Mouse (Mus musculus) heart, embryonic 15.5 days (tissue): ENCODE results near the gene Nmd3. TPM values are rescaled to one million over a fixed set of nuclear protein-coding genes. Genes with fewer than 3 reads are reported as not detected.

Source experiments
- ATAC-seq: fragments of 200-750 bp; cut with Nextera tagmentation; replicated peaks from 2 replicates; pipeline ENCODE4 v1.8.0; 2017; ENCODE audit warnings: low read depth, moderate TSS enrichment; ENCODE audit not compliant: insufficient number of reproducible peaks, insufficient read depth, low FRiP score
- H3K27ac ChIP-seq: fragments of 300-500 bp; sonication (generic); 2 replicates; pipeline ENCODE4 v1.5.1; 2015; ENCODE audit warnings: mild to moderate bottlenecking, inconsistent platforms
- H3K27me3 ChIP-seq: fragments of 300-500 bp; sonication (generic); 2 replicates; pipeline ENCODE4 v1.6.1; 2015; ENCODE audit warnings: inconsistent platforms
- H3K36me3 ChIP-seq: fragments of 300-500 bp; sonication (generic); 2 replicates; pipeline ENCODE4 v1.6.1; 2015; ENCODE audit warnings: mild to moderate bottlenecking, inconsistent platforms
- H3K4me1 ChIP-seq: fragments of 300-500 bp; sonication (generic); replicated peaks from 2 replicates; pipeline ENCODE4 v1.6.1; 2015; ENCODE audit warnings: inconsistent platforms
- H3K4me2 ChIP-seq: fragments of 300-500 bp; sonication (generic); 2 replicates; pipeline ENCODE4 v1.6.1; 2015; ENCODE audit warnings: inconsistent platforms, mild to moderate bottlenecking, moderate library complexity
- H3K4me3 ChIP-seq: fragments of 300-500 bp; sonication (generic); 2 replicates; pipeline ENCODE4 v1.5.1; 2015; ENCODE audit warnings: mild to moderate bottlenecking, inconsistent platforms
- H3K9ac ChIP-seq: fragments of 300-500 bp; sonication (generic); 2 replicates; pipeline ENCODE4 v1.6.1; 2015; ENCODE audit warnings: mild to moderate bottlenecking, inconsistent platforms
- H3K9me3 ChIP-seq: fragments of 300-500 bp; sonication (generic); replicated peaks from 2 replicates; pipeline ENCODE4 v1.6.1; 2016; ENCODE audit warnings: inconsistent platforms
- WGBS: fragments of 180-500 bp; shearing (Covaris S2); methylation state at CpG from one replicate; pipeline ENCODE4 v1.1.7; 2015; ENCODE audit warnings: mixed read lengths; 5-methylcytosine and 5-hydroxymethylcytosine counted together
- polyA plus RNA-seq: library from polyadenylated mRNA; unstranded; fragments of >200 nt; fragmentation: Nextera tagmentation; extraction: Ambion mirVana; gene quantifications from 2 replicates; pipeline ENCODE4 v1.2.1, GENCODE M21; 2015

Gene Nmd3
- polyA plus RNA-seq, 1 experiment from 2014 or later, result 89.7 TPM

DNA sequence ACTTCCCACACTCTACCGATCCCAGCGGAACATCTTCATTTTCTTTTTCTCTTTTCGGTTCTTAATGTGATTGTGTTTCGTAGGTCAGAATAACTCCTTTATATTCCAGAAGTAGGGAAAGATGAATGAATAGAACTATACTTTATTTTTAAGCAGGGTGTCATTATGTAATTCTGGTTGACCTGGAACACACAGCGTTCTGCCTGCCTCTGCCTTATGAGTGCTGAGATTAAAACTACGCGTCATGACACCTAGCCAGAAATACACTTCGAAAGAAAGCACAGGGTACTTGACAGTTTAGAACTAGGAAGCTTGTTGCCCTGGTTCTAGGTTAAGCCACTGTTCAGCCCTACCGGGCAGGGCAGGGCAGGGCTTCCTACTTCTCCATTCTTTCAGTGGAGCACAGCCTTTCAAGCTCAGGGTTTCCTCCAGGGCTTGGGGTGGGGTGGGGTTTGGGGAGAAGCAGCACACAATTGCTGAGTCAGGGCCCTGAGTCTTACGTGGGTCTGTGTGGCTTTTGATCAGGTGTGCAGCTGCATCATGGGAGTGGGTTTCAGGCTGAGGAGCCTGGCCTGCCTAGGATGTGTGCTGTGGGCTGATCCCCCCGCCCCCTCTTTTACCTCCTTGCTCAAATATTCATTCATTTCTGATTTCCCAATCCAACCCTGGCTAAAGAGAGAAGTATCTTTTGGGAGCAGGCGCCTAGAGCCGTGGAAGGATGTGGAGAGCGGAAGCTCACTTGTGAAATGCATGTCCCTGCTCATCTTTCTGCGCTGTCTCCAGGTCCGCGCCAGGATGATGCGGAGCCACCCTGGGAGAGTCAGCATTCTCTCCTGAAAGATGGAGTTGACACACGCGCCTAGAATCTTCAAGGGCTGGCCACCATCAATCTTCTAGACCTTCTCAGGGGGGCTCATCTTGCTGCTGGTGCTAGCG lies 42.1 kb downstream of the Nmd3 start:
- Histone ChIP-seq H3K36me3 (no peaks in the 10 kb centered on the region; the same call in none of the 2 replicates), H3K4me2 (no peak overlapping the region)

DNA sequence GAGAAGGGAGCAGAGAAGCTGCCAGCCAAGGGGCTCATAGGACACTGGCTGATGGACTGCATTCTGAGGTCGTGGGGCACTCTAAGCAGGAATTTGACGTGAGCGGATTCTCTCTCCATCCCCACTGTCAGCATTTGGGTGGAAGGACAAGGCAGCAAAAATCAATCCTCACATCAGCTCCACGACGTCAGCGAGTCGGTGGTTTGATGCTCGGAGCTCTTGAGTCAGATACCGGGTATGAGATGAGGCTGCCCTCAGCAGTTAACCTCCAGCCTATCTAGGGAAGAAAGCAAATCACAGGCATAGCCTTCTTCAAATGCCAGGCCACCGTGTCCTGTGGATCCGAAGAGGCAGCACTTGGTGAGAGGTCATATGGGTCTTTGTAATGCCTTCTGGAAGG lies 43.4 kb downstream of the Nmd3 start:
- H3K36me3 ChIP-seq, result no peaks in the 10 kb centered on the region; the same call in none of the 2 replicates
- H3K4me2 ChIP-seq, result no peak overlapping the region
- no peaks in the 10 kb centered on the region for H3K27me3 ChIP-seq
- no peak overlapping the region for H3K9ac ChIP-seq
- H3K9me3 ChIP-seq, result no peaks in the 10 kb centered on the region
- H3K4me3 ChIP-seq, result no peak overlapping the region
- ATAC-seq, result no peak
- no peak overlapping the region for H3K27ac ChIP-seq
- 88% methylated on average over 11 of the region's 11 CpGs for WGBS
- no peaks in the 10 kb centered on the region for H3K4me1 ChIP-seq

More for the DNA sequence above, 42.1 kb downstream of the Nmd3 start:
- no peaks in the 10 kb centered on the region for H3K9me3 ChIP-seq
- WGBS, result 86% methylated on average over 21 of the region's 21 CpGs
- no peaks in the 10 kb centered on the region for H3K4me1 ChIP-seq
- ATAC-seq, result no peak
- no peak overlapping the region for H3K4me3 ChIP-seq
- no peak overlapping the region for H3K9ac ChIP-seq
- H3K27ac ChIP-seq, result no peak overlapping the region
- no peaks in the 10 kb centered on the region for H3K27me3 ChIP-seq

DNA sequence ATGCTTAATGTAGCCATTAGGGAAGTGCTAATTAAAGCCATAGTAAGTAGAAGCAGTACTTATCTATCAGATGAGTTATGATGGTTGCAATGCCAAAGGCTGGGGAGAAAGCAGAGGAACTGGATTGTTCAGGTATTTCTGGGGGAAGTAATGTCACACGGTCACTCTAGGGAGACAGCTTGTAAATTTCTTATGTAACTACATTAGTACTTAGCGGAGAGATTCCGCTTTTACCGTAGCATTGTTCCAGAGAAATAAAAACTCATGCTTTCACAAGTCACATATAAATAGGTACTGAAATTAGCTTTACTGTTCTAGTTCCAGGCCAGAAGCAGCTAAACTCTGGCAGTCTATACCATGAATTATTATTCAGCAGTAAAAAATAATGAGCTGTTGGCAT lies 47.4 kb downstream of the Nmd3 start:
- Histone ChIP-seq H3K9ac (no peak overlapping the region), H3K4me3 (no peak overlapping the region), H3K27me3 (no peaks in the 10 kb centered on the region), H3K27ac (no peak overlapping the region), H3K36me3 (no peaks in the 10 kb centered on the region; the same call in none of the 2 replicates), H3K4me1 (no peaks in the 10 kb centered on the region), H3K9me3 (no peaks in the 10 kb centered on the region), H3K4me2 (no peak overlapping the region)
- 91% methylated on average over 4 of the region's 4 CpGs for WGBS
- ATAC-seq, result no peak

DNA sequence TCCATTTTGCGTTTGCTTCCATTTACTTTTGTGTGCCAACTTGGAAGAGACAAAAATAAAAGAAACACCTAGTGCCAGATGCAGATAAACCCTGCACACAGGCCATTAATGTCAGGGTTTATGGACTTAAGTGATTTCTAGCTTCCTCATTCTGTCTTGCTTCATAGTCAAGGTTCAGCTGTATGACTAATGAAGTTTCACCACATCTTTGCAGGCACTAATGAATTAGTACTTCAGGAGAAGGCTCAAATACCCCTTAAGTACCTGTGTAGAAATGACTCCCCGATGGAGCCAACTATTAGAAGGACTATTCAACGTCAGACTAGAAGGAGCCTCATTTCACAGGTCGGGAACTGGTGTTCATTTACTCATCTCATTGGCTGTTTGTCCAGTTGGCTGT lies 51.6 kb downstream of the Nmd3 start:
- H3K36me3 ChIP-seq, result no peaks in the 10 kb centered on the region
- no peak overlapping the region for H3K27ac ChIP-seq
- no peak overlapping the region for H3K4me2 ChIP-seq
- no peak for ATAC-seq
- no peaks in the 10 kb centered on the region for H3K27me3 ChIP-seq
- no peak overlapping the region for H3K4me3 ChIP-seq
- WGBS, result 83% methylated on average over 4 of the region's 4 CpGs
- H3K4me1 ChIP-seq, result no peaks in the 10 kb centered on the region
- no peak overlapping the region for H3K9ac ChIP-seq
- H3K9me3 ChIP-seq, result no peaks in the 10 kb centered on the region

DNA sequence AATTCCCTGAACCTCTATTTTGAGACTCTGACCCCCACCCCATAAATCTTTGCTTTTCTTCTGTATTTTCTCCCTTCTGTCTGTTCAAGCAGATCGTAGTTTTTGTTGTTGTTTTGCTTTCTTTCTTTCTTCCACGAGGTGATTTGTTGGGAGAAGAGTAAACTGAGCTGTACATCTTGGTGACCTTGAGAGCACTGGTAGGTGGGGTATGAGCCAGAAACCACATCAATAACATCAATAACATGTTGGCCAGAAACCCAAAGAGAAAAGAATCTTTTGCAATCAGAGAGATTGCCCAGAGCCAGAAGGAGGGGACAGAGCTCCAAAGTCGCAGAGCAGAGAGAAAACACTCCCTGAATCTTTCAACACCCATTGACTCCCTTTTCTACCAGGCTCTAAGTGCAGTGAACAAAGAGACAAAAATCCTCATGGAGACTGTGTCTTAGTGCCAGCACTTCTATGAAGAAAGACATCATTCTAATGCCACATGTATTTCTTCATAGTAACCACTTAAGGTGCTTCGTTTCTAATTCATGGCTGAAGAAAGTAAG lies 57.5 kb downstream of the Nmd3 start:
- ATAC-seq, result no peak
- Histone ChIP-seq H3K4me1 (no peaks in the 10 kb centered on the region), H3K36me3 (no peaks in the 10 kb centered on the region), H3K27ac (no peak overlapping the region), H3K27me3 (no peaks in the 10 kb centered on the region), H3K4me3 (no peak overlapping the region), H3K9me3 (no peaks in the 10 kb centered on the region), H3K4me2 (no peak overlapping the region), H3K9ac (no peak overlapping the region)
- 66% methylated on average over 4 of the region's 4 CpGs for WGBS

DNA sequence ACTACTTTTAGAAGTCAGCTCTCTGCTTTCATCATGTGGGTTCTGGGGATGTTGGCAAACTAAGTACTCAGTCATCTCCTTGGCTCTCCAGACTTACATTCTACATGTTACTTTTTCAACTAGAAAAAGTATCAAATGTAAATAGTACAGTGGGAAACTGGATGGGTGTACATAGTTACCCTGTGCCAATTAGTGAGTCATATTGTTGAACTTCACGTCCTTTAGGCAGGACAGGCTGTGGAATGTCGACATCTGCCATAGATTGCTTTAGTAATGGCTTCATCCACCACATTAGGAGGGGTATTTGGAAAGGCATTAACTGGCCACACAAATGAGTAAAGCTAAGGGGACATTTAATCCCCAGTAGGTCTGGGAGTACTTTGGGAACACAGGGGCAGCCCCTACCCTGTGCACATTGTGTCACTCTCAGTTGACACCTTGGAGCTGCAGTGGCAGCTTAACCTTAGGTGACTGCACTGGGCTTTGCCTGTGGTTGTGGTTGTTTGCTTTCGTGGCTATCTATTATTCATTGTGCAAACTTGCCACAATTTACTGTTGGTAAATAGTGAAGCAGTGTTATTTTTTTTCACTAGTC lies 71.1 kb downstream of the Nmd3 start:
- no peak for ATAC-seq
- no peaks in the 10 kb centered on the region for H3K9me3 ChIP-seq
- no peak overlapping the region for H3K4me3 ChIP-seq
- no peak overlapping the region for H3K9ac ChIP-seq
- H3K4me1 ChIP-seq, result no peaks in the 10 kb centered on the region
- no peak overlapping the region for H3K4me2 ChIP-seq
- no peaks in the 10 kb centered on the region for H3K36me3 ChIP-seq
- H3K27me3 ChIP-seq, result no peaks in the 10 kb centered on the region
- WGBS, result 74% methylated on average over 3 of the region's 3 CpGs
- no peak overlapping the region for H3K27ac ChIP-seq

DNA sequence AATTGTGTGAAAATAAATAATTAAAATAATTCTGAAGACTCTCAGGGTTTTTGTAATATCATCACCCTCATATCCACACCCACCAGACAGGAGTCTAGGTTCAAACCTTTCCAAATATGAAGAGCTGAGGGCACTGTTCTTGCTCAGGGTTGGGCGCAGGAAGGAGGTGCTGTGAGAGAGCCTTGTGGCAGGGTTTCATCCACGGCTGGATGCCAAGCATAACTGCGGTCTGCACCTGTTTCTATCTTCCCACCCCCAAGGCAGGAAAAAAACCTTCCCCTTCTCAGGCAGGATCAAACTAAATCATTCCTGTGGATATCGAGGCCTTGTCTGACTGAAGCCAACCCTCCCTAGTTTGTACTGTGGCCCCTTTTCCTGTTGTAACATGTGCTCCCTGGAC lies 75.7 kb downstream of the Nmd3 start:
- H3K4me2 ChIP-seq, result no peak overlapping the region
- H3K36me3 ChIP-seq, result no peaks in the 10 kb centered on the region
- H3K9me3 ChIP-seq, result no peaks in the 10 kb centered on the region
- no peak overlapping the region for H3K27ac ChIP-seq
- no peak overlapping the region for H3K9ac ChIP-seq
- 82% methylated on average over 4 of the region's 4 CpGs for WGBS
- H3K4me1 ChIP-seq, result no peaks in the 10 kb centered on the region
- H3K27me3 ChIP-seq, result no peaks in the 10 kb centered on the region
- no peak for ATAC-seq
- no peak overlapping the region for H3K4me3 ChIP-seq

DNA sequence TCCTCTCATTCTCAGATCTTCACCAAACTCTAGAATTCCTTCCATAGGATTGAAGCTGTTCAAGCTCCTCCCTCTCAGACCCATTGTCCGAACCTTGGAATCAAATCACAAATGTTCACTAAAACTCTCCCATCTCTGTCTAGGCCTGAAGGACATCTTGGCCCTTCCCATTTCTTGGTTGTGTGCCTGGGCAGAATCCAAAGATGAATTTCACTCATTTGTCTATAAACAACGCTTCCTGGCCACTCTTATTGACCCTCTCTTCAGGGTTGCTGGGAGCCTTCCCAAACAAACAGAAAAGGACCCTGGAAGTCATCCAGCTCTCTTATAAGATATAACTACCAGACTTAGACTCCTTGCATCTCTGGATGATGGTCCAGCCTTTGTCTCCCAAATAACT lies 76.2 kb downstream of the Nmd3 start:
- no peak for ATAC-seq
- H3K4me3 ChIP-seq, result no peak overlapping the region
- no peaks in the 10 kb centered on the region for H3K27me3 ChIP-seq
- no peak overlapping the region for H3K4me2 ChIP-seq
- H3K9me3 ChIP-seq, result no peaks in the 10 kb centered on the region
- H3K4me1 ChIP-seq, result no peaks in the 10 kb centered on the region
- no peak overlapping the region for H3K27ac ChIP-seq
- no peaks in the 10 kb centered on the region for H3K36me3 ChIP-seq
- 71% methylated on average over 2 of the region's 2 CpGs for WGBS
- no peak overlapping the region for H3K9ac ChIP-seq

DNA sequence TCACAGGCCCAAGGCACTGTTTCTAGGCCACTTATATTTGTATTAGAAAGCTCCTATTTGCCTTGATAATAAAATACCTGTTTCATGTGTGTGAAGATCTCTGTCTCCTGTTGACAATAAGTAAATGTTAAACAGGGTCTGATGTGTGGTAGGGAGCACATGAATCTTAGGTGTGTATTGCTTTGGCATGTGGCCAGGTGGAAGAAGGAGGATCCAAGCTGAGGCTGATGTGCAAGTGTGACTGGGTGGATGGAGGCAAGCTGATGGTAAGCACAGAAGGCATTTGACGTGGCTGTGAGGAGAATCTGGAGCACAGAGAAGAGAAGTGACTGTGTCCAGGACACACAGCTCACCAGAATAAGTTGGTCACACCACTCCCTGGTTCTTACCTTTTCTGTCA lies 77.3 kb downstream of the Nmd3 start:
- Histone ChIP-seq H3K9me3 (no peaks in the 10 kb centered on the region), H3K36me3 (no peaks in the 10 kb centered on the region), H3K4me3 (no peak overlapping the region), H3K9ac (no peak overlapping the region), H3K4me1 (no peaks in the 10 kb centered on the region), H3K27me3 (no peaks in the 10 kb centered on the region), H3K27ac (no peak overlapping the region), H3K4me2 (no peak overlapping the region)
- no peak for ATAC-seq
- WGBS, result 48% methylated on average over 1 of the region's 1 CpGs

DNA sequence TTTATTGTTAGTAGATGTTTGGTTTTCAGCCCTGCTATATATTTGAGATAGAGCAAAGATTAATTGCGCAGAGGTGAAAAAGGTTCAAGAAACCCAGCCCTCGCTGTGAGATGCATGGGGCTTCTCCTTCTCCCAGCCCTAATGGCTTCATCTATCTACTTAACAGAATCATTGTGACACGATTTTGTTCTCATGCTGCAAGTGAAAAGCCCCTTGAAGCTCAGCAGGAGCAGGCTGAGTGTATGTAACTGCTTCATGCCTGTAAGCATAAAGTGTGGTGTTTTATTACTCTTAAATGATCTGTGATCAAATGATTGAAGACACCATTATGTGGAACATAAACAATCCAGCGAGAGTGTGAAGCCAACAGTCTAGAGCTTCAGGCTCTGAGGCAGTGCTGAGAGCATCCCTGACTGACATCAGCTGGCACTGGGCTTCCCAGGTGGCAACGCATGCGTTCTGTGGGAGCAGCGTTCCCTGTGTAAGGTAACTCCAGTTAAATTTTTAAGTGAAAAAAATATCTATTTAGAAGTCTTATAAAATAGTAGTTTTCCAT lies 79.1 kb downstream of the Nmd3 start:
- Histone ChIP-seq H3K9ac (no peak overlapping the region), H3K27me3 (no peaks in the 10 kb centered on the region), H3K36me3 (no peaks in the 10 kb centered on the region), H3K4me3 (no peak overlapping the region), H3K4me2 (no peak overlapping the region), H3K27ac (no peak overlapping the region), H3K4me1 (no peaks in the 10 kb centered on the region), H3K9me3 (no peaks in the 10 kb centered on the region)
- 59% methylated on average over 7 of the region's 7 CpGs for WGBS
- ATAC-seq, result no peak

DNA sequence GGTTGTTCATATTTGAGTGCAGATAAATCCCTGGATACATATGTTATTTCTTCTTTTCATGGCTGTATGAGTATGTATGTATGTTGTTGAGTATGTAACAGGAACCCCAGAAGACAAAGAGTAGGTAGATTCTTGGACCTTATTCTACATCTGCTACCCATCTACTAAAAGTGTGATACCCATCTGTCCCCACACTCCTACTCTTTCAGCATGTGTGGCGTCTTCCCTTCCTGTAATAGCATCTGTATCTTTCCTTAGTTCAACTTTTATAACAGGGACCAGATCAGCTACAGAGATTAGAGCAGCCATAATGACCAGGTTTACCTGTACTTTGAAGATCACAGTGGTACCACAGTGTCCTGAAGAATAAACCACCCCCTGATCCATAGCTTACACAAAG lies 81.4 kb downstream of the Nmd3 start:
- WGBS, result 83% methylated on average over 1 of the region's 1 CpGs
- Histone ChIP-seq H3K27ac (no peak overlapping the region), H3K27me3 (no peaks in the 10 kb centered on the region), H3K4me1 (no peaks in the 10 kb centered on the region), H3K36me3 (no peaks in the 10 kb centered on the region), H3K4me2 (no peak overlapping the region), H3K9me3 (no peaks in the 10 kb centered on the region), H3K4me3 (no peak overlapping the region), H3K9ac (no peak overlapping the region)
- ATAC-seq, result no peak
